Mouse (Mus musculus): ENCODE data around the gene Pcnx3.

- TF ChIP-seq POLR2A (IDR thresholded peaks at IDR 0.05; ENCODE audit: insufficient read depth, low read depth, low read length) (no peak), CTCF (IDR thresholded peaks at IDR 0.05) (no peak)
Measured at GRCm38 (mm10) chr19:5629907-5630306, 58.8 kb downstream of the Pcnx3 start.
